Mouse (Mus musculus): Measurements from ENCODE around the gene Ankrd49. TPM values are rescaled to one million over a fixed set of nuclear protein-coding genes. Genes with fewer than 3 reads are reported as not detected.

The Ankrd49 gene
- 3.3 and 7.0 TPM in 2 replicates for polyA plus RNA-seq (2012; rRNA removed)

DNA sequence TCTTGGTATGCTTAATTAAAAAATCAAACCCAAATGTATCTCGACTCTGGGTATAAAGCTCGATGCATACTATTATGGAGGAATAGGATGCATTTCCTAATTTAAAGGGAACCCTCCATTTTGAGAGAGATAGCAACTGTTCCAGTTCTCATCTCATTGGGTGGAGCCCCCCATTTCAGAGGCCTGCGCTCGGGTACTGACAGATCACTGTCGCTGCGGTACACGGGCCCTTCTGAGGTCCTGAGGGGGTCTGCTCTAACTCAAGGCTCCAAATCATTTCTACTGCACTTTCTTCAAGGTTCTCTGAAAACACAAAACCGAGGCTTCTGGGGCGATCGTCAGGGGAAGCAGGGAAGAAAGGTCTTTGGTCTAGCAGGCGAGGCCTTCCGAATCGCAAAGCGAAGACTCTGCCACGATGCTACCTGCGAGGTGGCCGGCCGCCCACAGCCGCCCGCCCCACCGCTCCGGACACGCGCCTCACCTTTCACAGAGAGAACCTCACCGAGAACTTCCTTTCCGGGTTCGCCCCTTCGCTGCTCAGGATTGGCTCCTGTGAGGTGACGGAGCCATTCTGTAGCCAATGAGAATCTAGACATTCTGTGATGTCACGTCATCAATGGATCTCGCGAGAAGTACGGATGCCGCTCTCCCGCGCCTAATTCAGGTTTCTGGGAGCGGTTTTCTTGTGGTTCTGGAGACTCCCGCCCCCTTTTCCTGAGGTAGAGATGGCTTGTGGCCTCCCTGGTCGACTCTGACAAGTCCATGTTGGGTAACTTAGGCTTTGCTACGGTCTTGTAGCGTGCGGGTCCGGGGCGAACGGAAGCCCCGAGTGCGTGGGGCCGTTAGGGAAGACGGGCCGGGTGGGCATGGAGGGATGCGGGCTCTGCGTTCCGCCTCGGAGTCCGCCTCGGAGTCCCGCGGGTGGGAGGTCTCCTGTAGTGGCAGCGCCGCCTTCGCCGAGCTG is at the start of gene Ankrd49, which contains the start of gene Mre11a:
TSS of gene Ankrd49 (minus strand) at position 818 of the 964 bp plus-strand sequence.
TSS of gene Mre11a (plus strand) at position 616 of the 964 bp plus-strand sequence.

DNA sequence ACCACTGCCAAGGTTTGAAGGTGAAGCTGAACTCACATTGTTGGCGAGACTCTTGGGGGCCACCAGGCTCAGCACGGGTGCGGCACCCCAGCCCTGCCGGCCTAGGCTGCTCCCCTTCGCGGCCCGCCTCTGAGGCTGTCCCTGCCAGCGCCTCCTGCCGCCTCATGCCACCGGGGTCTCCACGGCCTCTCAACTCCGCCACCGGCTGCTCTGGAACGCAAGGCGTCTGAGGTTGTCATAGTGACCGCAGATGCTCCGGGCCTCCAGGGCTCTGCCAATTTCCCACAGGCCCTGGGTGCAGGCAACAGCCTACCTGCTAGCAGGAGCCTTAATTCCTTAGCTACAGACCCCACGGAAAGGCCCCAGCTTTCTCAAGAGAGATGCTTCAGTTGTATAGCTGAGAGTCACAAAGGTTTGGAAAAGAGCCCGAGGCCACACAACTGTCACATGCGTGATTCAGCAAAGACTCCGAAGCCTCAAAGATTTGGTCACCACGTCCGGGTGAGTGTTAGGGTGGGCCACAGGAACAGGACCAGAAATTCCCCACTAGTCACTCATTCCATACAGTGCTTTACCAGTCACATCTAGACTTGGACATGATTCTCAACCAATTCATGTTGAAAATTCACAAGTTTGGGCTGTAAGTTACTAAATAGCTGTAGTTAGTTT is 13.7 kb downstream of the Ankrd49 start, which contains the start of gene 1700012B09Rik:
TSS of gene 1700012B09Rik (minus strand) at position 228 of the 669 bp plus-strand sequence.

DNA sequence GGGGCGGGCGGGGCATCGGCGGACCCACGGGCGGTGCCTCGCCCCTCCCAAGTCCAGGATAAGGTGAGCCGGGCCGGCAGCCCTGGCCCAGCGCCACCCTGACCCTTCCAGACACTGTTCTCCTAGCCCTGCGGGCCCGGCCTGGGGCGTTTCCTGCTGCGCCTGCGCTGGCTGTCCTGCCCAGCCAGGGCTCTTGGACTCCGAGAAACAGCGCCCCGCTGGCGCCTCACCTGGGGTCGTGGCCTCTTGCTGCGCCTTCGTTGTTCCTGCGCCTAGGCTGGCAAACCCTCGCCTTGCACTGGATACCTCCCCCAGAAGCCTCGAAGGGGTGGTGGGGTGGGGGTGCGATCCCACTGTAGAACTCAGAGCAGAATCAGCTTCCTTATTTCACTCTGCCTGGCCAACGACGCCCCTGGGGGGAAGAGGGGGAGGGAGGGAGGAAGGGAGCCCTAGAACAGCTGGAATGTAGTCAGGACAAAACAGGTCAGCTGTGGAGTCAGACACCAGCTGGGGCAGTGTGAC is 32.6 kb downstream of the Ankrd49 start, which contains the start of gene Fut4:
TSS of gene Fut4 (minus strand) at position 393 of the 522 bp plus-strand sequence.

DNA sequence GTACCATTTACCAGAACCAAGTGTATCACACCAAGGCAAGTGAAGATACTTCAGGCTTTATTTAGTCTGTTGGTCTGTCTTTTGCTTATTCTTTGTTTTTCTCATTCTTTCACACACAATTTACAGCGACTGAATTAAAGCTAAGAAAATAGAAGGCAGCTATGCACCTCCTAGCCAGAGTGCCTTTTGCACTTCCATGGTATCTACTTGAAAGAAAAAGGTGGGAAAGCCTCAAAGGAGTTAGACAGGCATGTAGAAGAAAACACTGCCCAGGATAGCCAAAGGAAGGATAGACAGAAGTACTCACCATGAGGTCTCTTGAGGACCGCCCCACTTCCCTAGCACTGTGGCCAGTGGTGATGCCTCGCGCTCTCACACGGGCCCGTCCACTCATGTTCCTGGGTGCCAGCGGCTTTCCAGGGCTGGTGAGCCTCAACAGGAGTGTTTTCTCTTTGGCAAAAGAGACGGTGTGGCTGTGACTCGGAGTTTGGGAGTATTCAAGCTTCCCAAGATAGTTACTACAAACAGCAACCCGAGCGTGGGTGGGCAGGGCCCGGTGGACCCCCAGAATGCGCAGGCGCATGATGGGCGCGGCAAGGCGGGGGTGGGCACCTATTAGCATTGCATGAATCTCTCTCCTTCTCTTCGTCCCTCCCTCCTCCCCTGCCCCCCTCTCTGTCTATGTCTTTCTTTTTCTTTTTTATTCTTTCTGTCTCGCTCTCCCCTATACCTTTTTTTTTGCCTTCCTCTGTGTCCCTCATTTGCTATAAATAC is 44.3 kb downstream of the Ankrd49 start, which contains the start of gene Piwil4:
TSS of gene Piwil4 (minus strand) at position 583 of the 774 bp plus-strand sequence.

Other genes starting within 250 kb of the Ankrd49 start
- 53.9 and 61.7 TPM in 2 replicates for gene Amotl1, start 139.8 kb downstream of the Ankrd49 start, polyA plus RNA-seq (2012; rRNA removed)
- gene Piwil4, start 44.1 kb downstream of the Ankrd49 start, polyA plus RNA-seq (2012; rRNA removed) = 1.2 TPM in 2 replicates
- 3.1 and 5.8 TPM in 2 replicates for gene Fut4, start 32.5 kb downstream of the Ankrd49 start, polyA plus RNA-seq (2012; rRNA removed)
- gene 1700012B09Rik, start 13.8 kb downstream of the Ankrd49 start, polyA plus RNA-seq (2012; rRNA removed) = not detected in 2 replicates
- 3.1 and 3.3 TPM in 2 replicates for gene Mre11a, start 202 bp downstream of the Ankrd49 start, polyA plus RNA-seq (2012; rRNA removed)
- gene Gpr83, start 75.4 kb upstream of the Ankrd49 start, polyA plus RNA-seq (2012; rRNA removed) = 1.8 and 3.0 TPM in 2 replicates
- gene Izumo1r, start 119.1 kb upstream of the Ankrd49 start, polyA plus RNA-seq (2012; rRNA removed) = 12.0 and 14.3 TPM in 2 replicates

Measured in ovary, adult 2 months (tissue).